Mouse (Mus musculus): ENCODE data around the gene Scfd2.
A peak's percentile ranks its signal among the peaks of the same experiment; 100 is the strongest.

The Scfd2 gene

GRCm38 (mm10) chr5:74311200-74311825, 220.2 kb downstream of the Scfd2 start:
- peak; percentile 41 for DNase-seq (ENCODE audit: low read depth)

DNA sequence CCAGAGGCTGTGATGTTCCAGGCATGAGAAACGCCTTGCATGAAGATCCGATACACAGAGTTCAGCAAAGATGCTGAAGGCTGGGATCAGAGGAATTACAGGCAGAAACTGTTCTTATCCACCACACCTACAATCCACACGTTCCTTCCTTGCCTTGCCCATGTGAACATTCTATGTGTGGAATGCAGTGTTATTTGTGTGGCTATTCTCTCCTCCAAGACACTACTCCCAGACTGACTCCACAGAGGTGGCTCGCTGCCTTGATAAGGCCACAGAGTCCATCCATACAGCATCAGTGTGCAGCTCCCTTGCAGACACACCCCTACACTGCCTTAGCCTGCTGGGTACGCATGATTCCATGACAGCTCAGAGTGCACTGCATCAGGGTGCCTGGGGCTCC, 221.5 kb downstream of the Scfd2 start:
- no peak for DNase-seq (ENCODE audit: low read depth)

- DNase-seq (ENCODE audit: low read depth): no peak
Observed at GRCm38 (mm10) chr5:74307242-74307641, 224.3 kb downstream of the Scfd2 start.

GRCm38 (mm10) chr5:74305533-74306189, 225.9 kb downstream of the Scfd2 start:
- no peak for DNase-seq (ENCODE audit: low read depth)

GRCm38 (mm10) chr5:74304767-74305166, 226.8 kb downstream of the Scfd2 start:
- no peak for DNase-seq (ENCODE audit: low read depth)

GRCm38 (mm10) chr5:74302331-74302730, 229.2 kb downstream of the Scfd2 start:
- DNase-seq (ENCODE audit: low read depth): no peak

DNA sequence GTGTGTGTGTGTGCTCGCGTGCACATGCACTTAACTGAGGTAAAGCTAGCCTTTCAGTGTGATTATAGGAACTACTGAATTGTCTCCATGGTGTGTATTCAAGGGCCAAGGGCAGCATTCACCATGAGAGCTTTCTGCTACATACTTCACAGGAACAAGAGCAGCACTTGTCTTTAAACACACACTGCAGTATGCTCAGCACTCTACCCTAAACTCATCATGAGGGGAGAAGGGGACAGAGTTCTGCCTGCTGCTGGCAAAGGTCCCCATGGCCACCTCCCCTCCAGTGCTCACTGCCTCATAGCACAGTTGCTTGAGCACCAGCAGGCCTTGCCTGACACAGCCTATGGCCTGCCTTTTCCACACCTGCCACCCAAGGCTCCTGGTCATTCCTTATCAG, 230.1 kb downstream of the Scfd2 start:
- no peak for DNase-seq (ENCODE audit: low read depth)

- DNase-seq (ENCODE audit: low read depth): no peak
Observed at GRCm38 (mm10) chr5:74300931-74301330, 230.6 kb downstream of the Scfd2 start.

GRCm38 (mm10) chr5:74300140-74300539, 231.4 kb downstream of the Scfd2 start:
- no peak for DNase-seq (ENCODE audit: low read depth)

GRCm38 (mm10) chr5:74297113-74297512, 234.4 kb downstream of the Scfd2 start:
- DNase-seq (ENCODE audit: low read depth): no peak

- no peak for DNase-seq (ENCODE audit: low read depth)
Observed at GRCm38 (mm10) chr5:74296096-74296495, 235.5 kb downstream of the Scfd2 start.

DNA sequence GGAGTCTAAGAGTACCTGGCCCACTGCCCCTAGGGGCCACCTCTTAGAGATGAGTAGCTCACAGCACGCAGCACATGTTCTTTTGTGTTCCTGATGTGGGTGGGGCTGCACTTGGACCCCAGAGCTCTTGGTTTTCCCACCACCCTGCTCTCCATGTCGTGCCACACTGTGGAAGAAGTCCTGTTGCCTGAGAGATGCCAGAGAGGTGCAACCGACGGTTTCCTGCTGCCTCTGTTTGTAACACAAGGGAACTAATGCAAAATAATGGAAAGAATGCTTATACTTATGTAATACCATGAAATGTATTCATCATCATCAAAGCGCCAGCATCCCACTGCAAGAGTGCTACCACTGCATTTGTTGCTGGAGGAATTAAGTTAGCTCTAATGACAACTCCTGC, 238.0 kb downstream of the Scfd2 start:
- DNase-seq (ENCODE audit: low read depth): no peak

DNA sequence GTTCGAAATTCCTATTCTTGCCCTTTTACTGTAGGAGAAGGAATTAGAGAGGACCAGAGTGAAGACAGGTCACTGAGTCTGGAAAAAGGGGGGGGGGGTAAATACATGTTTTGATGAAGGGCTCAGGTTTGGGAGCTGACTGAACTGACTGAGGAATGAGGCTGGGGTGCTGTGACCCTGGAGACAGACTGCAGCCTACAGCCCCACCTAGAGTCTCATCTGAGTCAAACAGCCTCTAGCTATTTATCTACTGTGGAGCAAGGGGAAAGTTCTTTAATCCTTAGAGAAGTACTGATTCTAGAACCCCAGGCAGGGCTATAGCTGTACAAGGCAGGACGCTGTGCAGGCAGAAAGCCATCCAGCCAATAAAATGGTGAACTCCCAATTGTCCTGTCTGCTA, 239.5 kb downstream of the Scfd2 start:
- DNase-seq (ENCODE audit: low read depth): no peak

GRCm38 (mm10) chr5:74291575-74291974, 240.0 kb downstream of the Scfd2 start:
- no peak for DNase-seq (ENCODE audit: low read depth)

GRCm38 (mm10) chr5:74289957-74290356, 241.6 kb downstream of the Scfd2 start:
- DNase-seq (ENCODE audit: low read depth): no peak

- no peak for DNase-seq (ENCODE audit: low read depth)
Observed at GRCm38 (mm10) chr5:74288206-74288605, 243.4 kb downstream of the Scfd2 start.

- DNase-seq (ENCODE audit: low read depth): no peak
Observed at GRCm38 (mm10) chr5:74286301-74286700, 245.3 kb downstream of the Scfd2 start.

DNA sequence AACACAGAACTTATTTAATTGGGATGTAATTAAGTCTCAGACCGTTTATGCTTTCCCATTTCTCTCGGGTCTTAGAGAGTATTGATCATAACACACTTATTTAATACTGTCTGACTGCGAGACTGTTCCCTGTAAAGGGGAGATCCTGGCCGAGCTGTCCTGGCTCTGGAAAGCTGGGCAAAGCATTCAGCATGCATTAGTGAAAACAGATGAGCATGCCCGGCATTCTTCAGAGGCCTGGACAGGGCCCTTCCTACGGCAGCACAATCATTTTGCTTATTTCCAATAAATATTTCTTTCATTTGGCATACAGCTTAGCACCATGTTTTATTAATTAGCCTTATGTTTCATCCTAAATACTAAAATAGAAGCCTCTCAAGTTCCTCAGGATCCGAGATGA, 245.8 kb downstream of the Scfd2 start:
- no peak for DNase-seq (ENCODE audit: low read depth)

DNA sequence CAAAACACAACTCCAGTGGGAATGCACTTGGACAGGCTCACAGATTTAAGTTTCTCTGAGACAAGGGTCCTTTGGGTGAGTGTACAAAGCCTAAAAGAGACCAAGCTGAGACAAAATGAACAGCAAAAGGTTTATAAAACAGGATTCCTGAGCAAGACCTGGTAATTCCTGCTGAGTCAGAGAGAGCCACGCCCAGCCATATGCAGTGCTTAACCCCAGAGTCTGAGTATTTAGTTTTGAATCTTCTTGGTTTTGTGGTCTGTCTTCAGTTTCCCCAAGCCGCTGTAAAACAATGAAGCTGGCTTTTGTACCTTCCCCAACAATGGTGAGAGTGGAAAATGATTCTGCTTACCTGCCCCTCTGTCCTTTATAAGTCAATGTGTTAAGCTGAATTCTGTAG, 246.3 kb downstream of the Scfd2 start:
- no peak for DNase-seq (ENCODE audit: low read depth)

DNA sequence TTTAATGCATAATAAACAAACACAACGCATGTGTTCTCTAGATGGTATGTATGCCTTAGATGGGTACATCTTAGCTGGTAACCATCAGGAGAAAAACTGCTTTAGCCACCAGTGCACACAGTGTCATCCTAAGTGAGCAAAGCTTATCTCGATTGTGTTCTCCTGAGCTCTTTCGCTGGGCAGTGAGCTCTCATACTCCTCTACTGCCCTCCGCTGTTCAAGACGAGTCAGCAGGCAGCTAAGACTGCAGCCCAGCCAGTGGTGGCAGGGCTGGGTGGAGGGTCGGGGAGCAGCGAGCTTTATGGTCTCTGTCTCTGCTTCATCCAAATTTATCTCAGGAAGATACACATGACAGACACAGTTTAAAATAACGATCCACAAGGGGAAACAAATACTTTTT, 248.0 kb downstream of the Scfd2 start:
- no peak for DNase-seq (ENCODE audit: low read depth)

DNA sequence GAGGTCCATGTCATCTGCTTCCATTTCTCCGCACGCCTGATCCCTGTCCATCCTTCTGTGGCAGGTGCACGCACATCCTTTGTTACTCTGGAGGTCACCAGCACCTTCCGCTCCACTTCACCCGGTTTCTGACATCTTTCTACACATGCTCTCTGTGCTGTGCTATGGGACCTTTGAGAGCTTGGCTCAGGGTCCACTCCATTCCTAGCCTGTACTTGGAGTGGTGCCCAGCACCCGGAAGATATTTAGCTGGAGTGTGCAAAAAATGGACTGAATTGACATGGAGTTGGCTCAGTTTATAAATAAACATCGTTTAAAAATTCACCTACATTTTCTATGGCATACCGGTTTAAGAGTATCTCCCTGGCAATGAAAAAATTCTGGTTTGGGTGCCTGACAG, 250.1 kb downstream of the Scfd2 start:
- DNase-seq (ENCODE audit: low read depth): no peak

DNA sequence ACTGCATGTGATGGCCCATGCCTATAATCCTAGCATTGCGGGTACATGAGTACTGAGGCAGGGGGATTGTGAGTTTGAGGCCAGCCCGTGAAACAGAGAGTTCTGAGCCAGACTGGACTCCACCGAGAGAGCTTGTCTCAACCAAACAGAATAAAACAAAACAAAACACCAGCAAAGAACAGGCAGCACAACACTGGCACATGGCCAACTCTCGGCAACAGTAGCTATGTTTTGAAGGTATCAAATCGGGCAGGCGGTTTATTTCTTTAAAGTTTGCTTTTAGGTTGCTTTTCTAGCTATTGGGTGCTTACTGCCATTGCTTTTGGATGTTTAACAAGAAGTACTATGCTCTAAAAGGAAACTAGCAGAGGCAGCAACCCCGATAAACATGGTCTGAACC, 251.9 kb downstream of the Scfd2 start:
- DNase-seq (ENCODE audit: low read depth): no peak

GRCm38 (mm10) chr5:74278428-74278827, 253.1 kb downstream of the Scfd2 start:
- DNase-seq (ENCODE audit: low read depth): no peak

GRCm38 (mm10) chr5:74277712-74278111, 253.8 kb downstream of the Scfd2 start:
- peak; percentile 82 for DNase-seq (ENCODE audit: low read depth)
